Mouse (Mus musculus) small intestine, adult 2 months (tissue): ENCODE measurements around the gene Gm37240.

ENCODE experiments used
- CTCF ChIP-seq: fragments of 200-500 bp; IDR thresholded peaks from 2 replicates; pipeline ENCODE4 v1.5.1; 2012; ENCODE audit warnings: low read depth, mild to moderate bottlenecking, control low read depth, inconsistent platforms, low read length, moderate library complexity, mixed read lengths; ENCODE audit not compliant: insufficient replicate concordance, insufficient read length; ENCODE audit errors: extremely low read depth
- POLR2A ChIP-seq: fragments of 200-500 bp; IDR thresholded peaks from 2 replicates; pipeline ENCODE4 v1.6.1; 2012; ENCODE audit warnings: low read depth, mild to moderate bottlenecking, control low read depth, inconsistent platforms, low read length, moderate library complexity

GRCm38 (mm10) chr3:84570501-84570900 lies 1316.8 kb downstream of the Gm37240 start:
- TF ChIP-seq POLR2A (no peak), CTCF (no peak)
